Mouse (Mus musculus): Measurements from ENCODE around the gene Baz2b. TPM values are rescaled to one million over a fixed set of nuclear protein-coding genes. Genes with fewer than 3 reads are reported as not detected.

Gene Baz2b
- total and polyA plus RNA-seq, 3 experiments, result 5.7 to 11.4 TPM; not detected in 1

GRCm38 (mm10) chr2:60003665-60004045 lies 206.0 kb downstream of the Baz2b start:
- TF ChIP-seq CHD2 (IDR thresholded peaks at IDR 0.05; ENCODE audit: low read length) (no peak), MAFK (IDR thresholded peaks at IDR 0.05; ENCODE audit: borderline replicate concordance, low read depth, low read length) (no peak), TBP (IDR thresholded peaks at IDR 0.05; ENCODE audit: low read depth, low read length) (no peak), ELF1 (IDR thresholded peaks at IDR 0.05; ENCODE audit: low read depth, low read length) (no peak), JUND (IDR thresholded peaks at IDR 0.05; ENCODE audit: low read depth, low read length) (no peak), E2F4 (IDR thresholded peaks at IDR 0.05; ENCODE audit: borderline replicate concordance, low read depth, low read length) (no peak), GATA1 (IDR thresholded peaks at IDR 0.05; ENCODE audit: low read depth, low read length) (no peak), ZMIZ1 (IDR thresholded peaks at IDR 0.05; ENCODE audit: low read depth, low read length) (no peak), MEF2A (IDR thresholded peaks at IDR 0.05; ENCODE audit: extremely low read depth, insufficient replicate concordance, low read depth, low read length, poor library complexity, severe bottlenecking) (no peak), KAT2A (conservative IDR thresholded peaks at IDR 0.05; ENCODE audit: low read depth, low read length) (no peak), RCOR1 (IDR thresholded peaks at IDR 0.05; ENCODE audit: low read depth, low read length) (no peak), SIN3A (IDR thresholded peaks at IDR 0.05; ENCODE audit: low read length) (no peak), UBTF (IDR thresholded peaks at IDR 0.05; ENCODE audit: borderline replicate concordance, insufficient read depth, low read depth, low read length) (no peak), ZKSCAN1 (IDR thresholded peaks at IDR 0.05; ENCODE audit: low read depth, low read length) (no peak), CHD1 (IDR thresholded peaks at IDR 0.05; ENCODE audit: low read depth, low read length) (no peak), RAD21 (IDR thresholded peaks at IDR 0.05; ENCODE audit: low read depth, low read length) (no peak)
- Histone ChIP-seq H3K9ac (ENCODE audit: control insufficient read depth, low read depth, low read length, poor library complexity, severe bottlenecking) (no peak overlapping the region), H3K9me3 (replicated peaks; ENCODE audit: insufficient read depth, low read length) (no peaks in the 10 kb centered on the region), H3K79me2 (ENCODE audit: control insufficient read depth, insufficient read depth, low read length, poor library complexity) (no peaks in the 10 kb centered on the region), H3K4me1 (ENCODE audit: control insufficient read depth in 1 of 2, insufficient read depth in 2 of 2, low read length in 2 of 2) (peaks cover 5 to 8% of the 10 kb centered on the region in 2 experiments; a peak in 3 of 4 replicates), H3K27me3 (ENCODE audit: control insufficient read depth in 1 of 2, insufficient read depth in 2 of 2, low read length in 2 of 2) (no peaks in the 10 kb centered on the region), H3K27ac (ENCODE audit: control insufficient read depth, low read depth, low read length) (0 out of 2 replicates have a peak overlapping the region, but pooled peaks have one; percentile 36), H3K4me3 (ENCODE audit: control insufficient read depth in 1 of 2, insufficient read depth in 1 of 2, low read depth in 2 of 2, low read length in 2 of 2) (no peak overlapping the region), H3K36me3 (ENCODE audit: control insufficient read depth in 1 of 2, insufficient read depth in 2 of 2, low read length in 2 of 2) (peaks cover 0 to 9% of the 10 kb centered on the region in 2 experiments; a peak in 2 of 4 replicates)
- DNase-seq (ENCODE audit: low read depth, low spot score), result peak; percentile 37

GRCm38 (mm10) chr2:60003038-60003664 lies 206.5 kb downstream of the Baz2b start:
- no peaks in the 10 kb centered on the region for H3K79me2 ChIP-seq (ENCODE audit: control insufficient read depth, insufficient read depth, low read length, poor library complexity)
- no peaks in the 10 kb centered on the region for H3K27me3 ChIP-seq (ENCODE audit: control insufficient read depth in 1 of 2, insufficient read depth in 2 of 2, low read length in 2 of 2)
- peaks cover 5 to 8% of the 10 kb centered on the region in 2 experiments; a peak in 3 of 4 replicates for H3K4me1 ChIP-seq (ENCODE audit: control insufficient read depth in 1 of 2, insufficient read depth in 2 of 2, low read length in 2 of 2)
- TF ChIP-seq NRF1 (IDR thresholded peaks at IDR 0.05; ENCODE audit: insufficient read depth, low read depth, low read length, poor library complexity, severe bottlenecking) (peak; percentile 51; the same call in 1 of the 2 replicates), POLR2A (IDR thresholded peaks at IDR 0.05; ENCODE audit: control insufficient read depth in 1 of 2, insufficient read depth in 1 of 2, low read depth in 1 of 2, low read length in 2 of 2, poor library complexity in 1 of 2) (no peak), EP300 (IDR thresholded peaks at IDR 0.05; ENCODE audit: low read depth in 1 of 2, low read length in 2 of 2) (peak; percentile 82 to 83), ZKSCAN1 (IDR thresholded peaks at IDR 0.05; ENCODE audit: low read depth, low read length) (no peak), GATA1 (IDR thresholded peaks at IDR 0.05; ENCODE audit: low read depth, low read length) (peak; percentile 86), E2F4 (IDR thresholded peaks at IDR 0.05; ENCODE audit: borderline replicate concordance, low read depth, low read length) (no peak), SMC3 (IDR thresholded peaks at IDR 0.05; ENCODE audit: low read depth, low read length) (no peak), TCF12 (IDR thresholded peaks at IDR 0.05; ENCODE audit: low read depth, low read length) (peak; percentile 55; the same call in 1 of the 2 replicates), ELF1 (IDR thresholded peaks at IDR 0.05; ENCODE audit: low read depth, low read length) (no peak), ETS1 (IDR thresholded peaks at IDR 0.05; ENCODE audit: low read depth, low read length) (peak; percentile 87), MXI1 (IDR thresholded peaks at IDR 0.05; ENCODE audit: low read depth, low read length) (no peak), RCOR1 (IDR thresholded peaks at IDR 0.05; ENCODE audit: low read depth, low read length) (peak; percentile 82)
- no peaks in the 10 kb centered on the region for H3K9me3 ChIP-seq (replicated peaks; ENCODE audit: insufficient read depth, low read length)
- no peak overlapping the region for H3K4me3 ChIP-seq (ENCODE audit: control insufficient read depth in 1 of 2, insufficient read depth in 1 of 2, low read depth in 2 of 2, low read length in 2 of 2)
- no peak overlapping the region for H3K27ac ChIP-seq (ENCODE audit: control insufficient read depth, low read depth, low read length)
- no peak overlapping the region for H3K9ac ChIP-seq (ENCODE audit: control insufficient read depth, low read depth, low read length, poor library complexity, severe bottlenecking)
- peaks cover 0 to 9% of the 10 kb centered on the region in 2 experiments; a peak in 2 of 4 replicates for H3K36me3 ChIP-seq (ENCODE audit: control insufficient read depth in 1 of 2, insufficient read depth in 2 of 2, low read length in 2 of 2)
- DNase-seq (ENCODE audit: low read depth, low spot score), result peak; percentile 25
